Mouse (Mus musculus) G1E (cell line): ENCODE measurements around the gene 1700029J07Rik. TPM values are rescaled to one million over a fixed set of nuclear protein-coding genes. Genes with fewer than 3 reads are reported as not detected.

Experiments
- ATAC-seq: 2 replicates; pipeline ENCODE4 v1.8.0; 2016; ENCODE audit warnings: mild to moderate bottlenecking; ENCODE audit not compliant: insufficient number of reproducible peaks, poor library complexity, low FRiP score, severe bottlenecking; ENCODE audit errors: extremely low read depth
- DNase-seq: peaks from one replicate; pipeline ENCODE4 v3.0.0; 2012; ENCODE audit warnings: low spot score
- H3K27me3 ChIP-seq: 2 replicates; pipeline ENCODE4 v1.6.1; 2012; ENCODE audit warnings: mild to moderate bottlenecking, low read length, inconsistent platforms; ENCODE audit not compliant: insufficient read depth
- H3K36me3 ChIP-seq: replicated peaks from 2 replicates; pipeline ENCODE3; 2012; ENCODE audit warnings: mild to moderate bottlenecking, inconsistent platforms
- H3K4me1 ChIP-seq: 2 replicates; pipeline ENCODE4 v1.6.1; 2012; ENCODE audit warnings: low read depth, low read length, inconsistent platforms, mixed read lengths; ENCODE audit not compliant: insufficient read depth
- H3K4me3 ChIP-seq: 2 replicates; pipeline ENCODE4 v1.5.1; 2012; ENCODE audit warnings: low read depth, mild to moderate bottlenecking, inconsistent platforms, low read length, moderate library complexity, mixed read lengths
- H3K9me3 ChIP-seq: replicated peaks from 2 replicates; pipeline ENCODE4 v1.6.1; 2012; ENCODE audit warnings: inconsistent platforms
- CTCF ChIP-seq: IDR thresholded peaks from 2 replicates; pipeline ENCODE4 v1.5.1; 2012; ENCODE audit warnings: low read depth, low read length, inconsistent platforms, mixed read lengths
- GATA1 ChIP-seq: IDR thresholded peaks from 2 replicates; pipeline ENCODE4 v1.6.1; 2012; ENCODE audit warnings: borderline replicate concordance, low read length, inconsistent platforms, mixed read lengths
- polyA plus RNA-seq: library from polyadenylated mRNA; stranded (reverse); fragments of >175 nt; gene quantifications from 2 replicates; pipeline ENCODE4 v1.2.3, GENCODE M21; 2012
- total RNA-seq, 2 experiments: library from RNA; stranded (forward) in 1 of 2; stranded (reverse) in 1 of 2; fragments of 200-1000 nt in 1 of 2; fragments of >200 nt in 1 of 2; fragmentation: Nextera tagmentation in 1 of 2; gene quantifications; 2 replicates each; pipeline ENCODE4 v1.2.3; 2014 to 2017

The 1700029J07Rik gene
- total and polyA plus RNA-seq, 3 experiments, result 0.01 to 1.6 (median 0.68) TPM

- Histone ChIP-seq H3K4me1 (no peaks in the 10 kb centered on the region), H3K36me3 (no peaks in the 10 kb centered on the region), H3K27me3 (no peaks in the 10 kb centered on the region), H3K9me3 (no peaks in the 10 kb centered on the region), H3K4me3 (no peak overlapping the region)
- no peak for DNase-seq
- ATAC-seq, result no peak
- TF ChIP-seq CTCF (no peak), GATA1 (no peak)
Measured at GRCm38 (mm10) chr8:45903659-45904058, 71.4 kb downstream of the 1700029J07Rik start.

Other genes starting within 250 kb of the 1700029J07Rik start
- not detected in 2 replicates for gene Pdlim3, start 89.8 kb downstream of the 1700029J07Rik start, total RNA-seq (2014; fragmentation: Nextera tagmentation)
- 0.27 TPM in 1 of 2 replicates, not detected in the other for gene Pdlim3, start 89.8 kb downstream of the 1700029J07Rik start, total RNA-seq (2017)
- gene Pdlim3, start 89.8 kb downstream of the 1700029J07Rik start, polyA plus RNA-seq, result not detected in 2 replicates
- gene Ccdc110, start 40.6 kb downstream of the 1700029J07Rik start, total RNA-seq (2014; fragmentation: Nextera tagmentation), result not detected in 2 replicates
- gene Ccdc110, start 40.6 kb downstream of the 1700029J07Rik start, total RNA-seq (2017), result 0.06 TPM in 1 of 2 replicates, not detected in the other
- not detected in 2 replicates for gene Ccdc110, start 40.6 kb downstream of the 1700029J07Rik start, polyA plus RNA-seq
- 82.8 and 86.8 TPM in 2 replicates for gene Ufsp2, start 276 bp upstream of the 1700029J07Rik start, total RNA-seq (2014; fragmentation: Nextera tagmentation)
- 109 and 131 TPM in 2 replicates for gene Ufsp2, start 276 bp upstream of the 1700029J07Rik start, total RNA-seq (2017)
- gene Ufsp2, start 276 bp upstream of the 1700029J07Rik start, polyA plus RNA-seq, result 2.6 and 3.1 TPM in 2 replicates
- 1.4 TPM in 1 of 2 replicates, not detected in the other for gene Lrp2bp, start 24.1 kb upstream of the 1700029J07Rik start, total RNA-seq (2014; fragmentation: Nextera tagmentation)
- gene Lrp2bp, start 24.1 kb upstream of the 1700029J07Rik start, total RNA-seq (2017), result 0.12 and 0.55 TPM in 2 replicates
- 0.03 TPM in 1 of 2 replicates, not detected in the other for gene Lrp2bp, start 24.1 kb upstream of the 1700029J07Rik start, polyA plus RNA-seq
- gene Ankrd37, start 30.5 kb upstream of the 1700029J07Rik start, total RNA-seq (2014; fragmentation: Nextera tagmentation), result 39.4 and 49.1 TPM in 2 replicates
- 90.4 and 110 TPM in 2 replicates for gene Ankrd37, start 30.5 kb upstream of the 1700029J07Rik start, total RNA-seq (2017)
- gene Ankrd37, start 30.5 kb upstream of the 1700029J07Rik start, polyA plus RNA-seq, result 11.9 and 15.2 TPM in 2 replicates
- 59.3 and 69.4 TPM in 2 replicates for gene Cfap97, start 176.5 kb upstream of the 1700029J07Rik start, total RNA-seq (2014; fragmentation: Nextera tagmentation)
- gene Cfap97, start 176.5 kb upstream of the 1700029J07Rik start, total RNA-seq (2017), result 27.4 and 31.8 TPM in 2 replicates
- 1.4 and 2.0 TPM in 2 replicates for gene Cfap97, start 176.5 kb upstream of the 1700029J07Rik start, polyA plus RNA-seq
- 16.9 and 17.4 TPM in 2 replicates for gene Snx25, start 176.9 kb upstream of the 1700029J07Rik start, total RNA-seq (2014; fragmentation: Nextera tagmentation)
- 34.1 and 38.8 TPM in 2 replicates for gene Snx25, start 176.9 kb upstream of the 1700029J07Rik start, total RNA-seq (2017)
- 10.5 and 13.3 TPM in 2 replicates for gene Snx25, start 176.9 kb upstream of the 1700029J07Rik start, polyA plus RNA-seq
- gene Slc25a4, start 236.0 kb upstream of the 1700029J07Rik start, total RNA-seq (2014; fragmentation: Nextera tagmentation), result 80.9 and 81.6 TPM in 2 replicates
- gene Slc25a4, start 236.0 kb upstream of the 1700029J07Rik start, total RNA-seq (2017), result 160 and 177 TPM in 2 replicates
- 35.2 and 50.4 TPM in 2 replicates for gene Slc25a4, start 236.0 kb upstream of the 1700029J07Rik start, polyA plus RNA-seq